ENCODE assay signal across 33 mouse cellular contexts in genomic region chr2:172544601-172545127, GRCm38 (mm10). TPM values are rescaled to one million over a fixed set of nuclear protein-coding genes. Genes with fewer than 3 reads are reported as not detected.
DNase-seq lines count a peak whose midpoint lies in the region; ATAC-seq and TF ChIP-seq lines count a peak whose summit lies in the region.
"Had no signal": no experiment of that assay in that cellular context is flagged by ENCODE, and none has a peak within 500 bp of the region (broad histone marks: within the 10 kb centered on the region; RNA-seq: fewer than 3 reads in every experiment).

No protein-coding gene starts in this region.

- H3K9me3 ChIP-seq in midbrain, embryonic 11.5 days (ENCODE audit: control insufficient read depth, low read length) = no peaks in the 10 kb centered on the region
- H3K9me3 ChIP-seq in midbrain, embryonic 16.5 days (replicated peaks; ENCODE audit: control insufficient read depth, low read length, poor library complexity, severe bottlenecking) = peaks cover 3% of the 10 kb centered on the region; the same call in 1 of the 2 replicates
- no peaks in the 10 kb centered on the region for H3K9me3 ChIP-seq in ES-E14 (ENCODE audit: control insufficient read depth, insufficient read depth, low read depth, low read length)
- H3K9me3 ChIP-seq in limb, embryonic 10.5 days (replicated peaks) = no peaks in the 10 kb centered on the region
- H3K9me3 ChIP-seq: heart, embryonic 15.5 days; intestine, embryonic 15.5 days had no signal

- H3K4me1 ChIP-seq in midbrain, embryonic 11.5 days (ENCODE audit: control insufficient read depth, insufficient read depth, low read length) = peaks cover 18% of the 10 kb centered on the region
- 0 out of 2 replicates have a peak, but pooled peaks cover 4% of the 10 kb centered on the region for H3K4me1 ChIP-seq in midbrain, embryonic 16.5 days (ENCODE audit: control insufficient read depth, insufficient read depth, low read length)
- H3K4me1 ChIP-seq in ES-E14 (ENCODE audit: control insufficient read depth in 2 of 2, insufficient read depth in 2 of 2, low read length in 2 of 2, poor library complexity in 1 of 2) = peaks cover 6 to 23% of the 10 kb centered on the region in 2 experiments
- peaks cover 47% of the 10 kb centered on the region for H3K4me1 ChIP-seq in limb, embryonic 10.5 days

- no peak overlapping the region for H3K4me3 ChIP-seq in midbrain, embryonic 11.5 days (ENCODE audit: low read depth, low read length)
- no peak overlapping the region for H3K4me3 ChIP-seq in midbrain, embryonic 16.5 days (ENCODE audit: low read depth, low read length)
- H3K4me3 ChIP-seq in ES-E14 (ENCODE audit: insufficient read depth in 1 of 2, low read depth in 1 of 2, low read length in 2 of 2, poor library complexity in 1 of 2, severe bottlenecking in 1 of 2) = no peak overlapping the region
- H3K4me3 ChIP-seq in limb, embryonic 10.5 days = no peak overlapping the region
- H3K4me3 ChIP-seq: embryonic facial prominence, embryonic 10.5 days; embryonic facial prominence, embryonic 13.5 days; erythroblast, embryonic 14.5 days; forebrain, embryonic 13.5 days; gastrocnemius, adult 2 months; heart, embryonic 12.5 days; heart, embryonic 15.5 days; hindbrain, embryonic 10.5 days; hindbrain, embryonic 13.5 days; intestine, embryonic 15.5 days had no signal

- 7% methylated on average over 6 of the region's 6 CpGs for WGBS in midbrain, embryonic 11.5 days
- 13% methylated on average over 6 of the region's 6 CpGs for WGBS in midbrain, embryonic 16.5 days
- 9% methylated on average over 6 of the region's 6 CpGs for WGBS in limb, embryonic 10.5 days

- ATAC-seq in midbrain, embryonic 11.5 days (ENCODE audit: low FRiP score) = no peak
- no peak for ATAC-seq in midbrain, embryonic 16.5 days
- ATAC-seq: forebrain, embryonic 13.5 days; forebrain, embryonic 16.5 days; hindbrain, embryonic 16.5 days; intestine, embryonic 15.5 days had no signal

- H3K27me3 ChIP-seq in midbrain, embryonic 11.5 days (ENCODE audit: control insufficient read depth, insufficient read depth, low read length) = peaks cover 60% of the 10 kb centered on the region
- H3K27me3 ChIP-seq in midbrain, embryonic 16.5 days (ENCODE audit: control insufficient read depth, insufficient read depth, low read depth, low read length) = peaks cover 58% of the 10 kb centered on the region
- peaks cover 72% of the 10 kb centered on the region for H3K27me3 ChIP-seq in limb, embryonic 10.5 days (ENCODE audit: low read depth, poor library complexity, severe bottlenecking)

- DNase-seq in midbrain, embryonic 11.5 days (ENCODE audit: low spot score, missing footprints) = peak; percentile 88
- DNase-seq in ES-E14 (ENCODE audit: low read depth, low spot score) = no peak
- DNase-seq in limb, embryonic 10.5 days (ENCODE audit: low spot score) = peak; percentile 39
- DNase-seq in spleen, adult 12 weeks (ENCODE audit: low spot score) = no peak
- DNase-seq in frontal cortex, postnatal 10 days (ENCODE audit: low spot score in 2 of 2) = no peak
- DNase-seq: adrenal gland, postnatal 10 days; adrenal gland, postnatal 36 days; B cell, adult 2 months; cerebellum, adult 18-20 months; cerebellum, adult 9-11 months; cerebellum, postnatal 25 days; gastrocnemius, adult 2 months; gastrocnemius, postnatal 25 days; heart, adult 18-20 months; heart, postnatal 10 days; heart, postnatal 36 days; kidney, adult 11 months had no signal

- no peak overlapping the region for H3K4me2 ChIP-seq in midbrain, embryonic 11.5 days
- no peak overlapping the region for H3K4me2 ChIP-seq in midbrain, embryonic 16.5 days (ENCODE audit: low read length)
- H3K4me2 ChIP-seq: embryonic facial prominence, embryonic 13.5 days; forebrain, embryonic 13.5 days; heart, embryonic 12.5 days; heart, embryonic 15.5 days; hindbrain, embryonic 13.5 days; intestine, embryonic 15.5 days had no signal

- in situ Hi-C loops in ES-E14 (cut with MboI; ENCODE audit: low sequenced_read_pairs in 2 of 2, unreplicated experiment in 2 of 2) = no loop called here

- no peak overlapping the region for H3K9ac ChIP-seq in midbrain, embryonic 11.5 days (ENCODE audit: low read length)
- H3K9ac ChIP-seq in midbrain, embryonic 16.5 days (ENCODE audit: low read depth, low read length) = no peak overlapping the region
- H3K9ac ChIP-seq in ES-E14 (ENCODE audit: insufficient read depth, low read depth, low read length, poor library complexity, severe bottlenecking) = no peak overlapping the region
- H3K9ac ChIP-seq: embryonic facial prominence, embryonic 13.5 days; forebrain, embryonic 13.5 days; heart, embryonic 12.5 days; heart, embryonic 15.5 days; hindbrain, embryonic 13.5 days; intestine, embryonic 15.5 days had no signal

- H3K36me3 ChIP-seq in midbrain, embryonic 11.5 days (ENCODE audit: control insufficient read depth, insufficient read depth, low read length) = no peaks in the 10 kb centered on the region
- H3K36me3 ChIP-seq in midbrain, embryonic 16.5 days (ENCODE audit: control insufficient read depth, insufficient read depth, low read length) = no peaks in the 10 kb centered on the region
- no peaks in the 10 kb centered on the region for H3K36me3 ChIP-seq in ES-E14 (ENCODE audit: control insufficient read depth, insufficient read depth, low read length, poor library complexity, severe bottlenecking)
- no peaks in the 10 kb centered on the region for H3K36me3 ChIP-seq in limb, embryonic 10.5 days
- H3K36me3 ChIP-seq: embryonic facial prominence, embryonic 10.5 days; embryonic facial prominence, embryonic 13.5 days; heart, embryonic 12.5 days; heart, embryonic 15.5 days; hindbrain, embryonic 10.5 days; hindbrain, embryonic 13.5 days; intestine, embryonic 15.5 days had no signal

- H3K27ac ChIP-seq in midbrain, embryonic 11.5 days (ENCODE audit: low read depth, low read length) = no peak overlapping the region
- no peak overlapping the region for H3K27ac ChIP-seq in midbrain, embryonic 16.5 days (ENCODE audit: low read length)
- H3K27ac ChIP-seq in ES-E14 (ENCODE audit: insufficient read depth, low read depth, low read length, poor library complexity, severe bottlenecking) = peak overlapping the region; percentile 34; the same call in 1 of the 2 replicates
- no peak overlapping the region for H3K27ac ChIP-seq in limb, embryonic 10.5 days
- H3K27ac ChIP-seq: embryonic facial prominence, embryonic 10.5 days; embryonic facial prominence, embryonic 13.5 days; forebrain, embryonic 13.5 days; gastrocnemius, adult 2 months; heart, embryonic 15.5 days; hindbrain, embryonic 10.5 days; hindbrain, embryonic 13.5 days; intestine, embryonic 15.5 days had no signal

TF ChIP-seq in ES-E14, 5 proteins besides CTCF, POLR2A, EP300 and RAD21:
- TF ChIP-seq CHD2 (IDR thresholded peaks at IDR 0.05; ENCODE audit: low read depth, low read length) (0 out of 2 replicates have a peak, but pooled peaks have one; percentile 22), MAFK (IDR thresholded peaks at IDR 0.05; ENCODE audit: insufficient read depth, low read depth, low read length) (no peak)
TF ChIP-seq in ES-E14: peak in this region for 1.

RNA-seq across cellular contexts. Expression of gene Tfap2c, which starts 4.7 kb away (rescaled TPM):
- polyA plus RNA-seq in midbrain, embryonic 11.5 days (2014; fragmentation: Nextera tagmentation; extraction: Ambion mirVana) = 2.8 and 4.5 TPM in 2 replicates
- 0.20 and 0.25 TPM in 2 replicates for polyA plus RNA-seq in midbrain, embryonic 16.5 days (2015; fragmentation: Nextera tagmentation; extraction: Ambion mirVana)
- 18.2 and 19.7 TPM in 2 replicates for total RNA-seq in ES-E14 (2012; rRNA removed)
- polyA plus RNA-seq in limb, embryonic 10.5 days (2016; fragmentation: Nextera tagmentation; extraction: Ambion mirVana) = 11.5 and 25.1 TPM in 2 replicates
- total RNA-seq: adrenal gland, adult 18-20 months; adrenal gland, postnatal 10 days; adrenal gland, postnatal 36 days; CH12.LX; common myeloid progenitor, adult 5-6 weeks; gastrocnemius, adult 2 months; gastrocnemius, postnatal 25 days; heart, adult 18-20 months; heart, postnatal 10 days; heart, postnatal 36 days; MEL had no signal
- polyA plus RNA-seq: erythroblast, embryonic 14.5 days had no signal

Comparison
In these comparisons a context has a peak if more than half of its experiments do, and no peak if none do; other contexts are left out.
1. DNase-seq: peak in midbrain, embryonic 11.5 days (single experiment) and limb, embryonic 10.5 days (single experiment); none in ES-E14 (single experiment), spleen, adult 12 weeks (single experiment) and frontal cortex, postnatal 10 days (0 of 2).